Mouse (Mus musculus): ENCODE measurements around the gene Kif27. TPM values are rescaled to one million over a fixed set of nuclear protein-coding genes. Genes with fewer than 3 reads are reported as not detected.

Kif27 gene
- total and polyA plus RNA-seq, 2 experiments: under 0.01 TPM; not detected in 1

- whole genome bisulfite sequencing: 84% methylated on average over 7 of the region's 7 CpGs
- Histone ChIP-seq H3K9ac (ENCODE audit: low read depth, low read length) (peak overlapping the region; percentile 94), H3K36me3 (ENCODE audit: control insufficient read depth, insufficient read depth, low read length) (peaks cover 22% of the 10 kb centered on the region), H3K4me1 (ENCODE audit: control insufficient read depth, insufficient read depth, low read length) (peaks cover 3% of the 10 kb centered on the region; the same call in 1 of the 2 replicates), H3K27ac (replicated peaks; ENCODE audit: insufficient read depth, low read depth, low read length) (no peak overlapping the region), H3K27me3 (ENCODE audit: control insufficient read depth, insufficient read depth, low read length) (no peaks in the 10 kb centered on the region), H3K79me2 (ENCODE audit: control insufficient read depth, insufficient read depth, low read length) (no peaks in the 10 kb centered on the region), H3K4me3 (ENCODE audit: insufficient read depth, low read depth, low read length) (peak overlapping the region; percentile 85)
- DNase-seq (ENCODE audit: extremely low read depth, low read depth, low spot score): no peak
- TF ChIP-seq POLR2A (IDR thresholded peaks at IDR 0.05; ENCODE audit: extremely low read depth, insufficient read depth, low read length): no peak
- TF ChIP-seq CTCF (IDR thresholded peaks at IDR 0.05; ENCODE audit: low read depth, low read length): no peak
These were observed 26.6 kb upstream of the Kif27 start for GRCm38 (mm10) chr13:58385547-58385920.

- H3K4me3 ChIP-seq (ENCODE audit: insufficient read depth, low read depth, low read length): peak within 1 kb of the TSS; percentile 85
- H3K9ac ChIP-seq (ENCODE audit: low read depth, low read length): peak within 1 kb of the TSS; percentile 94
- H3K36me3 ChIP-seq (ENCODE audit: control insufficient read depth, insufficient read depth, low read length): peaks cover 18% of the 10 kb centered on the region
- peak within 1 kb of the TSS; percentile 37 for H3K27ac ChIP-seq (replicated peaks; ENCODE audit: insufficient read depth, low read depth, low read length)
- DNase-seq (ENCODE audit: extremely low read depth, low read depth, low spot score): peak; percentile 48
- TF ChIP-seq POLR2A (IDR thresholded peaks at IDR 0.05; ENCODE audit: extremely low read depth, insufficient read depth, low read length) (0 out of 2 replicates have a peak, but pooled peaks have one; percentile 17), CTCF (IDR thresholded peaks at IDR 0.05; ENCODE audit: low read depth, low read length) (no peak)
- H3K27me3 ChIP-seq (ENCODE audit: control insufficient read depth, insufficient read depth, low read length): no peaks in the 10 kb centered on the region
- WGBS: 2% methylated on average over 80 of the region's 80 CpGs
- H3K4me1 ChIP-seq (ENCODE audit: control insufficient read depth, insufficient read depth, low read length): peaks cover 3% of the 10 kb centered on the region; the same call in 1 of the 2 replicates
- no peaks in the 10 kb centered on the region for H3K79me2 ChIP-seq (ENCODE audit: control insufficient read depth, insufficient read depth, low read length)
These were observed 26.0 kb upstream of the Kif27 start, which contains the start of gene 2210016F16Rik for GRCm38 (mm10) chr13:58384779-58385546. 2210016F16Rik (minus strand) TSS chr13:58385225.

DNA sequence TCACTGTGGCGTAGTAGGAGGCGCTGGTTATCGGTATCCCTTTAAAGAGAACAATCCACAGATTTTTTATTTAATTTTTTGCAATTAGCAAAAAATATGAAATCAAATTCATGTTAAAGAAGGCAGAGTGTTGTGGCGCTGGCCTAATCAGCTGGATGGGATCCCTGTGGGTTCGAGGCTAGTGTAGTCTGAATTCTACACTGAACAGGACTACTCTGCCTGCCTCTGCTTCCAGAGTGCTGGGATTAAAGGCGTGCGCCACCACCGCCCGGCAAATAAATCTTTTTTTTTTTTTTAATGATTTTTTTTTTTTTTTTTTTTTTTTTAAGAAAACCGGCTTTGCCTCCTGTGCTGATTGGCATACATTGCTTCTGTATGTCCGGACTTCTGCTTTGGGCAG is 25.4 kb upstream of the Kif27 start:
- H3K4me3 ChIP-seq (ENCODE audit: insufficient read depth, low read depth, low read length): peak overlapping the region; percentile 85
- 37% methylated on average over 11 of the region's 11 CpGs for WGBS
- no peak for TF ChIP-seq POLR2A (IDR thresholded peaks at IDR 0.05; ENCODE audit: extremely low read depth, insufficient read depth, low read length)
- no peak for TF ChIP-seq CTCF (IDR thresholded peaks at IDR 0.05; ENCODE audit: low read depth, low read length)
- H3K9ac ChIP-seq (ENCODE audit: low read depth, low read length): peak overlapping the region; percentile 94
- H3K27ac ChIP-seq (replicated peaks; ENCODE audit: insufficient read depth, low read depth, low read length): no peak overlapping the region
- peaks cover 15% of the 10 kb centered on the region for H3K36me3 ChIP-seq (ENCODE audit: control insufficient read depth, insufficient read depth, low read length)
- peaks cover 3% of the 10 kb centered on the region; the same call in 1 of the 2 replicates for H3K4me1 ChIP-seq (ENCODE audit: control insufficient read depth, insufficient read depth, low read length)
- no peaks in the 10 kb centered on the region for H3K79me2 ChIP-seq (ENCODE audit: control insufficient read depth, insufficient read depth, low read length)
- no peak for DNase-seq (ENCODE audit: extremely low read depth, low read depth, low spot score)
- H3K27me3 ChIP-seq (ENCODE audit: control insufficient read depth, insufficient read depth, low read length): no peaks in the 10 kb centered on the region

DNA sequence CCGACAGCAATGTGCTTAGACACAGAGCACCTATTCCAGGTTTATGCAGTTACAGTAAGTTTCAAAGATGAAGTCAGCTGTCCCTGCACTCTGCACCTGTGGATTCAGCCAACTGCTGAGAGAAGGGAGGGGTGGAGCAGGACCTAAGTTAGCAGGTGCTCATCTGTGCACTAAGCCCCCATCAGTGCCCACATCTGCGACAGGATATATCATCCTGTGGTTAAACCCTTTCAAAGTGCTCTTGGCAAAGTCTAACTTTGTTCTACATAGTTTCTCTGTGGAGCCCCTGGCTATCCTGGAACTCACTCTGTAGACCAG is 14.2 kb upstream of the Kif27 start:
- TF ChIP-seq CTCF (IDR thresholded peaks at IDR 0.05; ENCODE audit: low read depth, low read length) (no peak), POLR2A (IDR thresholded peaks at IDR 0.05; ENCODE audit: extremely low read depth, insufficient read depth, low read length) (no peak)
- DNase-seq (ENCODE audit: extremely low read depth, low read depth, low spot score): no peak
- H3K27me3 ChIP-seq (ENCODE audit: control insufficient read depth, insufficient read depth, low read length): no peaks in the 10 kb centered on the region
- H3K36me3 ChIP-seq (ENCODE audit: control insufficient read depth, insufficient read depth, low read length): no peaks in the 10 kb centered on the region
- WGBS: 83% methylated on average over 2 of the region's 2 CpGs
- no peaks in the 10 kb centered on the region for H3K4me1 ChIP-seq (ENCODE audit: control insufficient read depth, insufficient read depth, low read length)
- H3K9ac ChIP-seq (ENCODE audit: low read depth, low read length): no peak overlapping the region
- no peak overlapping the region for H3K27ac ChIP-seq (replicated peaks; ENCODE audit: insufficient read depth, low read depth, low read length)
- no peaks in the 10 kb centered on the region for H3K79me2 ChIP-seq (ENCODE audit: control insufficient read depth, insufficient read depth, low read length)
- no peak overlapping the region for H3K4me3 ChIP-seq (ENCODE audit: insufficient read depth, low read depth, low read length)

DNA sequence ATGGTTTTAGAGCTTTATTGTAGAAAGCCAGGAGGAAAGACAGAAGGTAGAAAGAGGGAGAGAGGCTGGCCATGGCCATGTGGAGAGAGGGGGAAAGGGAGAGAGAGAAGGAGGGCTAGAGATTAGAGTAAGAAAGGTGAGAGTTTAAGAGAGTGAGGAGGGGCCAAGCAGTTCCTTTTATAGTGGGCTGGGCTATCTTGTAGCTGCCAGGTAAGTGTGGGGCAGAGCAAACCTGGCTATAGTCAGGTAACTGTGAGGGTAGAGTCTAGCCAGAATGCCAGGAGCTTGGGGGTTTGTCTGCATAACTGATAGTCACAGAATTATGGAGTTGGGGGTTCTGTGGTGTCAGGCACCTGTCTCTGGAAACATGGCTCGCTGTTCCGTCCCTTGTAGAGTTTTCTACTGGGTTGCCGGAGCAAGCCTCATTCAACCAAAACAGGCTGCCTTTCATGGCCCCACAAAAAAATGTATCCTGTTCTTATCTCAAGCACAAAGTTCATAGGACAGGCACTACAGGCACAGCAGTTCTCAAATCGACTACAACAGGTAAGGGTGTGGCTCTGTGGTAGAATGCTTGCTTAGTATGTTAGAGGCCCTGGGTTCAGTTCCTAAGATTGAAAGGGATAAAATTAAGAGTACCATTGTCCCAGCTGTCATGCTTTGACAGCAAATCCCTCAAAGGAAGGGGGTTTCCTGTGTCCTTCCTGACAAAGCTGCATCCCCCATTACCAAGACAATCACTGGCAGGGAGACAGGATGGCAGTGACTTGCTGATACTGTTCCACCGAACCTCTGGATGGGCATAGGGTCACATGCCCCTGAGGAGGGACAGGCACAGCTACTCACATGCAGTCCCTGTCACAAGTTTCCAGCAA is 13.6 kb upstream of the Kif27 start:
- Histone ChIP-seq H3K27ac (replicated peaks; ENCODE audit: insufficient read depth, low read depth, low read length) (no peak overlapping the region), H3K27me3 (ENCODE audit: control insufficient read depth, insufficient read depth, low read length) (no peaks in the 10 kb centered on the region), H3K4me1 (ENCODE audit: control insufficient read depth, insufficient read depth, low read length) (no peaks in the 10 kb centered on the region), H3K9ac (ENCODE audit: low read depth, low read length) (no peak overlapping the region), H3K36me3 (ENCODE audit: control insufficient read depth, insufficient read depth, low read length) (no peaks in the 10 kb centered on the region), H3K79me2 (ENCODE audit: control insufficient read depth, insufficient read depth, low read length) (no peaks in the 10 kb centered on the region), H3K4me3 (ENCODE audit: insufficient read depth, low read depth, low read length) (no peak overlapping the region)
- no peak for DNase-seq (ENCODE audit: extremely low read depth, low read depth, low spot score)
- WGBS: 70% methylated on average over 5 of the region's 5 CpGs
- TF ChIP-seq CTCF (IDR thresholded peaks at IDR 0.05; ENCODE audit: low read depth, low read length) (no peak), POLR2A (IDR thresholded peaks at IDR 0.05; ENCODE audit: extremely low read depth, insufficient read depth, low read length) (no peak)
